Mouse (Mus musculus) megakaryocyte, embryonic 14.5 days (primary cell): ENCODE results near the gene Fbp2. TPM values are rescaled to one million over a fixed set of nuclear protein-coding genes. Genes with fewer than 3 reads are reported as not detected.
A peak's percentile ranks its signal among the peaks of the same experiment; 100 is the strongest.
"Not testable (repeated sequence)": the region's sequence is repeated elsewhere in the genome, so short reads cannot be mapped to it uniquely, and the experiment has no call there.

ENCODE experiments used
- H3K27me3 ChIP-seq: replicated peaks from 2 replicates; pipeline ENCODE3; 2012; ENCODE audit warnings: inconsistent platforms
- H3K36me3 ChIP-seq: replicated peaks from 2 replicates; pipeline ENCODE3; 2012; ENCODE audit warnings: low read length, inconsistent platforms, mixed read lengths
- H3K4me1 ChIP-seq: 2 replicates; pipeline ENCODE4 v1.6.1; 2012; ENCODE audit warnings: inconsistent platforms
- H3K4me3 ChIP-seq: replicated peaks from 2 replicates; pipeline ENCODE3; 2012; ENCODE audit warnings: moderate library complexity, mild to moderate bottlenecking, inconsistent platforms
- H3K9me3 ChIP-seq: 2 replicates; pipeline ENCODE4 v1.6.1; 2012; ENCODE audit warnings: inconsistent platforms
- FLI1 ChIP-seq: IDR thresholded peaks from 2 replicates; pipeline ENCODE4 v1.6.1; 2012; ENCODE audit warnings: low read length, inconsistent platforms, mixed read lengths
- GATA1 ChIP-seq: IDR thresholded peaks from 3 replicates; pipeline ENCODE4 v1.6.1; 2012; ENCODE audit warnings: mixed read lengths, low read length, inconsistent platforms, borderline replicate concordance
- polyA plus RNA-seq: library from polyadenylated mRNA; stranded (reverse); fragments of >175 nt; gene quantifications from 2 replicates; pipeline ENCODE4 v1.2.3, GENCODE M21; 2012; ENCODE audit warnings: low replicate concordance; ENCODE audit not compliant: insufficient read depth

Gene Fbp2
- polyA plus RNA-seq, 1 experiment = not detected

GRCm38 (mm10) chr13:62833341-62833740, 24.9 kb downstream of the Fbp2 start:
- no peaks in the 10 kb centered on the region for H3K4me1 ChIP-seq
- TF ChIP-seq FLI1 (no peak), GATA1 (no peak)
- no peaks in the 10 kb centered on the region for H3K27me3 ChIP-seq
- H3K4me3 ChIP-seq = no peak overlapping the region
- H3K36me3 ChIP-seq = no peaks in the 10 kb centered on the region
- H3K9me3 ChIP-seq = peaks cover 3% of the 10 kb centered on the region; the same call in 1 of the 2 replicates

GRCm38 (mm10) chr13:62832239-62832638, 26.0 kb downstream of the Fbp2 start:
- no peak overlapping the region for H3K4me3 ChIP-seq
- H3K9me3 ChIP-seq = peaks cover 3% of the 10 kb centered on the region; the same call in 1 of the 2 replicates
- no peaks in the 10 kb centered on the region for H3K27me3 ChIP-seq
- TF ChIP-seq GATA1 (no peak), FLI1 (no peak)
- no peaks in the 10 kb centered on the region for H3K36me3 ChIP-seq
- H3K4me1 ChIP-seq = no peaks in the 10 kb centered on the region

GRCm38 (mm10) chr13:62815705-62816104, 42.5 kb downstream of the Fbp2 start:
- not testable (repeated sequence) for H3K4me3 ChIP-seq, H3K27me3 ChIP-seq, H3K4me1 ChIP-seq, H3K36me3 ChIP-seq
- H3K9me3 ChIP-seq = peaks cover 30% of the 10 kb centered on the region

- H3K36me3 ChIP-seq = no peaks in the 10 kb centered on the region
- peak overlapping the region; percentile 70 for H3K4me3 ChIP-seq
- H3K4me1 ChIP-seq = peaks cover 6% of the 10 kb centered on the region
- H3K27me3 ChIP-seq = no peaks in the 10 kb centered on the region
- no peak for TF ChIP-seq GATA1
- no peak for TF ChIP-seq FLI1
- peaks cover 14% of the 10 kb centered on the region for H3K9me3 ChIP-seq
Observed at GRCm38 (mm10) chr13:62812713-62813112, 45.5 kb downstream of the Fbp2 start.

GRCm38 (mm10) chr13:62807981-62808380, 50.2 kb downstream of the Fbp2 start:
- not testable (repeated sequence) for H3K9me3 ChIP-seq, H3K36me3 ChIP-seq, H3K4me3 ChIP-seq, H3K4me1 ChIP-seq, H3K27me3 ChIP-seq

Other genes with a start within 250 kb of the Fbp2 start
- not detected in 2 replicates for gene 6720489N17Rik, start 234.2 kb downstream of the Fbp2 start, polyA plus RNA-seq
- gene Platr25, start 97.7 kb downstream of the Fbp2 start, polyA plus RNA-seq = not detected in 2 replicates
- gene Gm5141, start 72.6 kb downstream of the Fbp2 start, polyA plus RNA-seq = not detected in 2 replicates
- gene Fbp1, start 29.9 kb upstream of the Fbp2 start, polyA plus RNA-seq = not detected in 2 replicates
- gene 2010111I01Rik, start 106.5 kb upstream of the Fbp2 start, polyA plus RNA-seq = 46.5 TPM in 1 of 2 replicates, not detected in the other